Mouse (Mus musculus): ENCODE measurements around the gene Pccb. TPM values are rescaled to one million over a fixed set of nuclear protein-coding genes. Genes with fewer than 3 reads are reported as not detected.
A peak's percentile ranks its signal among the peaks of the same experiment; 100 is the strongest.

Gene Pccb
- polyA plus RNA-seq, 1 experiment from 2014 or later, result 26.8 TPM

GRCm38 (mm10) chr9:101036876-101037275 is 2.2 kb upstream of the Pccb start:
- no peak overlapping the region for H3K4me2 ChIP-seq (ENCODE audit: low read length)
- H3K27ac ChIP-seq (replicated peaks; ENCODE audit: low read depth, low read length), result no peak overlapping the region
- no peak overlapping the region for H3K9ac ChIP-seq (replicated peaks; ENCODE audit: low read length)
- DNase-seq (no peak), ATAC-seq (ENCODE audit: low FRiP score, low TSS enrichment) (no peak)
- no peaks in the 10 kb centered on the region for H3K36me3 ChIP-seq (ENCODE audit: control insufficient read depth, insufficient read depth, low read length)
- WGBS, result 90% methylated on average over 2 of the region's 2 CpGs
- peaks cover 8% of the 10 kb centered on the region; the same call in 1 of the 2 replicates for H3K4me1 ChIP-seq (ENCODE audit: control insufficient read depth, insufficient read depth, low read length)
- no peaks in the 10 kb centered on the region for H3K9me3 ChIP-seq (ENCODE audit: control insufficient read depth, low read length)
- no peaks in the 10 kb centered on the region for H3K27me3 ChIP-seq (ENCODE audit: control insufficient read depth, insufficient read depth, low read length)
- H3K4me3 ChIP-seq (replicated peaks; ENCODE audit: low read depth, low read length), result no peak overlapping the region

DNA sequence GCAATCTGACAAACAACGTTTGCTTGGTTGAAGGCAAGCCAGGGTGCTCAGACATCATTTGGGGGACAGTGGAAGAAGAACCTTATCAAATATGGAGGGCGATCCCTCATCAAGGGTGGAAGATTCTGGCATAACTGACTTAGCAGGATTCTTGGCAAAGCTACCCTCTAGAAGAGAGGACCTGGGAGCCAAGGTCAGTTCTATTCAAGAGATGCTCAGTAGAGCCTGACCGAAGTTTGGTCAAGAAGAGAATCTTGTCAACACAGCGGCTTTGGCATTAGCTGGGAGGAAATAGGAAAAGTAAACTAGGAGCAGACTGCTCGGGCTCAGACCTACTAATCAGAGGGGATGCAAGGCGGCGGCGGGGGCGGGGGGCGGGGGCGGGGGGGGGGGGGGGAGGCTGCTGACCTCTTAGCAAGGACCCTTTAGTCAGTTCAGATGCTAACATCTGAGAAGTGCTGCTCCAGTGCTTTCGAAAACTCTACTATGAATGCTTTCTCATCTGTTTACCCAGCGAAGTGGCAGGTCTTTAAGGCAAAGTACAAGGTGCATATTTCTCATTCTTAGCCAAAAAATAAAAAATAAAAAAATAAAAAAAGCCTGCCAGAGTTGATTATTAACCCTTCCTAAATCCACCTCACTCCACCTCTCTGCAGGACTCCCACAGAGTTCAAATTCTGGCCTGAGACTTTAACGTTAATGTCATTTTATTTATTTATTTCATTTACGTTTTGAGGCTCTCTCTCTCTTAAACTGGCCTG is 1.3 kb upstream of the Pccb start:
- 92% methylated on average over 9 of the region's 15 CpGs for WGBS
- H3K4me3 ChIP-seq (replicated peaks; ENCODE audit: low read depth, low read length), result no peak overlapping the region
- H3K9me3 ChIP-seq (ENCODE audit: control insufficient read depth, low read length), result no peaks in the 10 kb centered on the region
- 0 out of 2 replicates have a peak, but pooled peaks cover 2% of the 10 kb centered on the region for H3K36me3 ChIP-seq (ENCODE audit: control insufficient read depth, insufficient read depth, low read length)
- H3K9ac ChIP-seq (replicated peaks; ENCODE audit: low read length), result no peak overlapping the region
- H3K4me2 ChIP-seq (ENCODE audit: low read length), result no peak overlapping the region
- H3K4me1 ChIP-seq (ENCODE audit: control insufficient read depth, insufficient read depth, low read length), result peaks cover 8% of the 10 kb centered on the region; the same call in 1 of the 2 replicates
- DNase-seq (no peak), ATAC-seq (ENCODE audit: low FRiP score, low TSS enrichment) (no peak)
- no peaks in the 10 kb centered on the region for H3K27me3 ChIP-seq (ENCODE audit: control insufficient read depth, insufficient read depth, low read length)
- no peak overlapping the region for H3K27ac ChIP-seq (replicated peaks; ENCODE audit: low read depth, low read length)

DNA sequence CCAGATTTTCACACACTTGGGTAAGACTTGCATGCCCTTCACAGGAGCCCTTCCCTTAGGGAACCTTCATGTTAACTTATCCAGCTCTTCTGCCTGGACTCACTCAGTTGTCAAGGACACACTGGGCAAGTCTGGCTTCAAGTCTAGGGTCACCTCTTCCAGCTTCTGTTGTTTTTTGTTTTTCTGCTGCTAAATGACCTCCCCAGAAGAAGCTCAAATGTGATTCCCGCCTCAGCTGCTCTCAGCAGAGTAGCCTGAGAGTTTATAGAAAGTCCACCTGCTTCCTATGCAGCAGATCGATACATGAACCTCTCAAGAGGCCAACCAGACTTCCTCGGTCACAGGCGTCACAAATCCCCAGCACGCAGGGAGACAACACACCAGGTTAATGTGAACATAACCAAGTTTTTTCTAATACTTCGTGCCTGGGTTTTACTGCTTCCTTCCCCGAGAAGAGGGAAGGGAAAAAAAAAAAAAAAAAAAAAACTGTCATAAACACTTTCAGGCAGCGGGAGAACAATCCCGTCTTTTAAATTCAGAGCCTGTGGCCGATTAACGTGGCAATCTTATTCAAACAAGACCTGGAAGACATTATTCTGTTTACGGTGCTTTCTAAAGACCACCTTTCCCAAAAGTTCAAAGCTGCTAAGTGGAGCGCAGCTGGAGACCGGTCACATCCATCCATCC is 794 bp downstream of the Pccb start:
- peak overlapping the region; percentile 57 for H3K4me3 ChIP-seq (replicated peaks; ENCODE audit: low read depth, low read length)
- H3K4me1 ChIP-seq (ENCODE audit: control insufficient read depth, insufficient read depth, low read length), result peaks cover 8% of the 10 kb centered on the region; the same call in 1 of the 2 replicates
- peak overlapping the region; percentile 98 for H3K27ac ChIP-seq (replicated peaks; ENCODE audit: low read depth, low read length)
- DNase-seq (no peak), ATAC-seq (ENCODE audit: low FRiP score, low TSS enrichment) (no peak)
- H3K9me3 ChIP-seq (ENCODE audit: control insufficient read depth, low read length), result no peaks in the 10 kb centered on the region
- no peaks in the 10 kb centered on the region for H3K27me3 ChIP-seq (ENCODE audit: control insufficient read depth, insufficient read depth, low read length)
- peak overlapping the region; percentile 64 for H3K4me2 ChIP-seq (ENCODE audit: low read length)
- H3K9ac ChIP-seq (replicated peaks; ENCODE audit: low read length), result peak overlapping the region; percentile 83
- H3K36me3 ChIP-seq (ENCODE audit: control insufficient read depth, insufficient read depth, low read length), result peaks cover 3% of the 10 kb centered on the region; the same call in 1 of the 2 replicates
- WGBS, result 6% methylated on average over 14 of the region's 14 CpGs

- peaks cover 7% of the 10 kb centered on the region for H3K9me3 ChIP-seq (ENCODE audit: control insufficient read depth, low read length)
- WGBS, result 97% methylated on average over 10 of the region's 10 CpGs
- no peaks in the 10 kb centered on the region for H3K4me1 ChIP-seq (ENCODE audit: control insufficient read depth, insufficient read depth, low read length)
- H3K4me3 ChIP-seq (replicated peaks; ENCODE audit: low read depth, low read length), result no peak overlapping the region
- H3K9ac ChIP-seq (replicated peaks; ENCODE audit: low read length), result no peak overlapping the region
- no peaks in the 10 kb centered on the region for H3K27me3 ChIP-seq (ENCODE audit: control insufficient read depth, insufficient read depth, low read length)
- H3K36me3 ChIP-seq (ENCODE audit: control insufficient read depth, insufficient read depth, low read length), result peaks cover 16% of the 10 kb centered on the region
- H3K4me2 ChIP-seq (ENCODE audit: low read length), result no peak overlapping the region
- DNase-seq (no peak), ATAC-seq (ENCODE audit: low FRiP score, low TSS enrichment) (no peak)
- no peak overlapping the region for H3K27ac ChIP-seq (replicated peaks; ENCODE audit: low read depth, low read length)
These were observed 15.9 kb downstream of the Pccb start for GRCm38 (mm10) chr9:101018768-101019167.

GRCm38 (mm10) chr9:101017734-101018516 is 16.8 kb downstream of the Pccb start:
- Histone ChIP-seq H3K27me3 (ENCODE audit: control insufficient read depth, insufficient read depth, low read length) (no peaks in the 10 kb centered on the region), H3K4me3 (replicated peaks; ENCODE audit: low read depth, low read length) (no peak overlapping the region), H3K4me2 (ENCODE audit: low read length) (no peak overlapping the region), H3K4me1 (ENCODE audit: control insufficient read depth, insufficient read depth, low read length) (no peaks in the 10 kb centered on the region), H3K36me3 (ENCODE audit: control insufficient read depth, insufficient read depth, low read length) (peaks cover 8% of the 10 kb centered on the region), H3K9me3 (ENCODE audit: control insufficient read depth, low read length) (peaks cover 4% of the 10 kb centered on the region; the same call in 1 of the 2 replicates), H3K27ac (replicated peaks; ENCODE audit: low read depth, low read length) (no peak overlapping the region), H3K9ac (replicated peaks; ENCODE audit: low read length) (no peak overlapping the region)
- 83% methylated on average over 15 of the region's 15 CpGs for WGBS
- ATAC-seq (ENCODE audit: low FRiP score, low TSS enrichment) (no peak), DNase-seq (no peak)

GRCm38 (mm10) chr9:101015324-101015723 is 19.4 kb downstream of the Pccb start:
- H3K9me3 ChIP-seq (ENCODE audit: control insufficient read depth, low read length), result peaks cover 3% of the 10 kb centered on the region; the same call in 1 of the 2 replicates
- H3K4me2 ChIP-seq (ENCODE audit: low read length), result no peak overlapping the region
- H3K9ac ChIP-seq (replicated peaks; ENCODE audit: low read length), result no peak overlapping the region
- 94% methylated on average over 9 of the region's 9 CpGs for WGBS
- no peaks in the 10 kb centered on the region for H3K4me1 ChIP-seq (ENCODE audit: control insufficient read depth, insufficient read depth, low read length)
- DNase-seq (no peak), ATAC-seq (ENCODE audit: low FRiP score, low TSS enrichment) (no peak)
- no peaks in the 10 kb centered on the region for H3K27me3 ChIP-seq (ENCODE audit: control insufficient read depth, insufficient read depth, low read length)
- no peak overlapping the region for H3K27ac ChIP-seq (replicated peaks; ENCODE audit: low read depth, low read length)
- H3K36me3 ChIP-seq (ENCODE audit: control insufficient read depth, insufficient read depth, low read length), result 0 out of 2 replicates have a peak, but pooled peaks cover 9% of the 10 kb centered on the region
- H3K4me3 ChIP-seq (replicated peaks; ENCODE audit: low read depth, low read length), result no peak overlapping the region

DNA sequence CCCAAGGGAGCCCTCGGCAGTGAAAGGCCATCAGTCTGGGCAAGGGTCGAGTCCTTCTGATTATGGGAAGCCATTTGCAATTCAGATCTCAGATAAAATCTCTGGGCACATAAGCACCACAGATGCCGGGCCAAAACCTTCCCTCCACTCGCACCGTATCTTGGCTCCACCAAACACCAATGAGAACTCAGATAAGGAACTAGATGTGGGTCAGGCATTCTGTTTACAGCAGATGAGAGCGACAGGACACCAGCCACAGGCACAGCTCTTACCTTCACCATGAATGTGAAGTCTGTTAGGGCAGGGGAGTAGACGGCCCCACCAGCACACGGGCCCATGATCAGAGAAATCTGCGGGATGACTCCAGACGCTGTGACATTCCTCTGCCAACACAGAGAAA is 22.3 kb downstream of the Pccb start:
- WGBS, result 68% methylated on average over 10 of the region's 10 CpGs
- Histone ChIP-seq H3K9me3 (ENCODE audit: control insufficient read depth, low read length) (peaks cover 3% of the 10 kb centered on the region; the same call in 1 of the 2 replicates), H3K9ac (replicated peaks; ENCODE audit: low read length) (no peak overlapping the region), H3K4me1 (ENCODE audit: control insufficient read depth, insufficient read depth, low read length) (no peaks in the 10 kb centered on the region), H3K4me2 (ENCODE audit: low read length) (no peak overlapping the region), H3K27ac (replicated peaks; ENCODE audit: low read depth, low read length) (0 out of 2 replicates have a peak overlapping the region, but pooled peaks have one; percentile 13), H3K4me3 (replicated peaks; ENCODE audit: low read depth, low read length) (no peak overlapping the region), H3K36me3 (ENCODE audit: control insufficient read depth, insufficient read depth, low read length) (0 out of 2 replicates have a peak, but pooled peaks cover 9% of the 10 kb centered on the region), H3K27me3 (ENCODE audit: control insufficient read depth, insufficient read depth, low read length) (no peaks in the 10 kb centered on the region)
- DNase-seq (no peak), ATAC-seq (ENCODE audit: low FRiP score, low TSS enrichment) (no peak)

DNA sequence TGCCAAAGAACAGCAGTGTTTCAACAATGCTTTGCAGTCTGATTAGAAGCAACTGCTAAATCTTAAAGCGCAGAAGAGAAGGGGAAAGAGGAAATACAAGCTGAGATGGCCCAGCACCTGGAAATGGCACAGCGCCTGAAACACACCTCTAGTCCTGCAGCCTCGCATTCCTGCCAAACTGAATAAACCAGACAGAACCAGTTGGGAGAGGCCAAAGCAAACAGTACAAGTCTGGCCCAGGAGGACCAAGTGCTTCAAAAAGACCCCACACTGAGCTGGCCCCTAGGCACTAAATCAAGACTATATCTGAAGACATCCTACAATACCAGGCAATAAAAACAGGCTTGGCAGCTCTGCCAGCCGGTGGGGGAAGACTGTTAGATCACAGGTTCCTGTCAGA is 28.8 kb downstream of the Pccb start:
- Histone ChIP-seq H3K9ac (replicated peaks; ENCODE audit: low read length) (no peak overlapping the region), H3K9me3 (ENCODE audit: control insufficient read depth, low read length) (no peaks in the 10 kb centered on the region), H3K4me2 (ENCODE audit: low read length) (no peak overlapping the region), H3K4me1 (ENCODE audit: control insufficient read depth, insufficient read depth, low read length) (no peaks in the 10 kb centered on the region), H3K27ac (replicated peaks; ENCODE audit: low read depth, low read length) (no peak overlapping the region), H3K36me3 (ENCODE audit: control insufficient read depth, insufficient read depth, low read length) (0 out of 2 replicates have a peak, but pooled peaks cover 7% of the 10 kb centered on the region), H3K27me3 (ENCODE audit: control insufficient read depth, insufficient read depth, low read length) (no peaks in the 10 kb centered on the region), H3K4me3 (replicated peaks; ENCODE audit: low read depth, low read length) (no peak overlapping the region)
- DNase-seq, result no peak
- ATAC-seq (ENCODE audit: low FRiP score, low TSS enrichment), result no peak
- 86% methylated on average over 4 of the region's 4 CpGs for WGBS

All from midbrain, embryonic 14.5 days (tissue).